Mouse (Mus musculus) frontal cortex, postnatal 25 days (tissue): ENCODE data around the gene Sptan1.
A peak's percentile ranks its signal among the peaks of the same experiment; 100 is the strongest.

Experiments
- DNase-seq, 2 experiments: peaks; one replicate each; pipeline ENCODE4 v3.0.0; 2022; ENCODE audit warnings: low spot score in 2 of 2

Sptan1 gene

DNA sequence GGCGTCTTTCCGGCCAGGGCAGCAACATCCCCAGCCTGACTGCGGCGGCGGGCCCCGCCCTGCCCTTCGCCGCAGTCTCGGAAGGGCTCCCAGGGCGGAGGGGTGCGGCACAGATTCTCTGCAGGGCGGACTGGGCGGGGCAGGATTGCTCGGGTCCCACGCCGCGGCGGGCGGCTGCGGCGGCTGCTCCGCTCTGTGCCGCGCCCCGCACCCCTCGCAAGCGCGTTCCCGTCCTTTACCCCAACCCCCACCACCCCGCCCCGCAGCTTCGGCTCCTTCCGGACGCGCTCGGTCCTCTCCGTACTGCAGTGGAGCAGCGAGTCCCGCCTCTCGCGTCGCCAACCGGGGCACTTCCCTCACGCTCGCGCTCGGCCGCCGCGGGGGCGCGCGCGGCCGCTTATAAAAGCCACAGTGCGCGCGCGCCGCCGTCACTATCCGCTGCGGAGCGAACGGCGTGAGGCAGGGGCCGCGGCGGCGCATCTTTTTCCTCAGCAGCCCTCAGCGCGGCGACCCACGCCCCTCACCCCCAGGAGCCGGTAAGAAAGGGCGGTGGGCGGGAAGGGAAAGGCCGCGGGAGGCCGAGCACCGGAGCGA, at the start of gene Sptan1:
Sptan1 (plus strand) TSS at position 311 of the 594 bp plus-strand sequence.
- peak; percentile 90 to 95 for DNase-seq

- DNase-seq: no peak
Measured at GRCm38 (mm10) chr2:29917621-29918020, 47.7 kb upstream of the Sptan1 start.

GRCm38 (mm10) chr2:29922011-29922410, 43.3 kb upstream of the Sptan1 start:
- DNase-seq: no peak

DNA sequence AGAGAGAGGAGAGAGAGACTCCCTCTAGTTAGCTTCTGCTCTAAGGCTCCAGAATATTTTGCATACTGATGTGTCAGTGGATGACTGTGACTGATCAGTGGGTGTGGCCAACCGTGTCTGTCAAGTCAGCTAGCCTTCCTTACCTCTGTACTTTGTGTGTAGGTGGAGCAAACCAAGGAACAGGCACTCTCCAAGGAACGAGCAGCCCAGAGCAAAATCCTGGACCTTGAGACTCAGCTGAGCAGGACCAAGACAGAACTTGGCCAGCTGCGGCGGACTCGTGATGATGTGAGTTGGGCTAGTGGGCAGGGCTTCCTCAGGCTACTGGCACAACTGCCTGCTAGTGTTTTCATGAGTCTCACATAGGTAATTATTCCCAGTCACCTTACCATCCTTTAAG, 38.8 kb upstream of the Sptan1 start:
- DNase-seq: no peak

DNA sequence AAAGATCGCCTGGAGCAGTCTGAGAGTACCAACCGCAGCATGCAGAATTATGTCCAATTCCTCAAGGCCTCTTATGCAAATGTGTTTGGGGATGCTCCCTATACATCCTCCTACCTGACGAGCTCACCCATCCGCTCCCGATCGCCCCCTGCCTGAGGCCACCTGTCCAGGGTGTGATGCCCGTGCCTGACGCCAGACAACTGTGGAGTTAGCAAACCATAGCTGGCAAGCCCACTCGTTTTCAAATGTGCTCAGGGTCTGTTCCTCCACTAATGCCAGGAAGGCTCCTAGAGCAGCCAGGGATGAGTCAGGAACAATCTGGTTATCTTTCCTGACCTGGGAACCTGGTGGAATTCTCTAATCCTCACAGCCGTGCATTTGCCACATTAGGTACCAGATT, 34.9 kb upstream of the Sptan1 start:
- DNase-seq: no peak

DNA sequence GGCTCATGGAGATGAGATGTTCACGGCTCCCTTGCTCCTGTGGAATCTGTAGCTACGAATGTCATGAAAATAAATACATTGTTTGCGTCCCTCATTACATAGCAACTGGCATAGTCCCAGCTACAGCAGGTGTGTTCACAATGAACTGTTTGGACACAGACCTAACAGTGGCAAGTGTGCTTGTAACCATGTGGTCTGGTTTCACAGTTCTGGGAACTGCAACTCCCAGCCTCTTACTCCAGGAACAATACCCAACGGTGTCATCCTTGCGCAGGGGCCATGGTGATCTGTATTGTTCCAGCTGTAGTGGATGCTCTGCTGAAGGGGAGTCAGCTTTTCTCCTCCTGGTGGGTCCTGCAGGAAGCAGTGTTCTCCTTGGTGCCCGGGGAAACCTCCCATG, 34.2 kb upstream of the Sptan1 start:
- no peak for DNase-seq

DNA sequence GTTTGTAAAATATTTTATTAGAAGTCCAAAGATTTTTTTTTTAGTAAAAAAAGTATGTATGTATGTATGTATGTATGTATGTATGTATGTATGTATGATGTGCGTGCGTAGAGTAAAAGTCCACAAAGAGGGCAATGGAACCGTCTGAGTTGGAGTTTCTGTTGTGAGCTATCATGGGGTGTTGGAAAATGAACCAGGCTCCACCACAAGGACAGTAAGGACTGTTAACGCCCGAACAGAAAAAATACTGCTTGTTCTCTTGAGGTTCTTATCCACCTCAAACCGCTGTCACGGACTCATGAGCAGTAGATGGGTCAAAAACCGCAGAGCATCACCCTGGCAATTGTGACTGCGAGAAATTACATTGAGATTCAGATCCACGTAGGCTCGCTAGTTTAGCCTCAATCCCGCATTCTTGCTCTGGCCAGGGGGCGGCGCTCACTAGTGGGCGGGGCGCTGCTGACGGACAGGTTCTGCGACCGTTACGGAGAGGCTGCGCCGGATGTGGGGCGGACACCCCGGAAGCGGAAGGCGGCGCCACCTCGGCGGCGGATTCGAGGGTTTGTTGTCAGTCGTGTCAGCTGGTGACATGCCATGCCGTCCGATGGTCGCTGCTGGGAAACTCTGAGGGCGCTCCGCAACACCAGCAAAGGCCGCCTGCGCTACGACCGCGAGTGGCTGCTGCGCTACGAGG, 30.3 kb upstream of the Sptan1 start, which contains the start of gene Gle1:
Gle1 (plus strand) TSS at position 521 of the 694 bp plus-strand sequence.
- peak; percentile 90 to 96 for DNase-seq

DNA sequence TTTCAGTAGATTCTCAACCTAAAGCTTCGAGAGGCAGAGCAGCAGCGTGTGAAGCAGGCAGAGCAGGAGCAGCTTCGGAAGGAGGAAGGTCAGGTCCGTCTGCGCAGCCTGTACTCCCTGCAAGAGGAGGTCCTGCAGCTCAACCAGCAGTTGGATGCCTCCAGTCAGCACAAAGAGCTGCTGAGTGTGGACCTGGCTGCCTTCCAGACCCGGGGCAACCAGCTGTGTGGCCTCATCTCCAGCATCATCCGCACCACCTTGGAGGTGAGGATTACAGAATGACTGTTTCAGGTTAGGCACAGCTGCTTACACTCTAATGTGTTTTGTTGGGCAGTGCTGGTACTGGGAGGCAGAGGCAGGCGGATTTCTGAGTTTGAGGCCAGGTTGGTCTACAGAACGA, 25.3 kb upstream of the Sptan1 start:
- DNase-seq: no peak

DNA sequence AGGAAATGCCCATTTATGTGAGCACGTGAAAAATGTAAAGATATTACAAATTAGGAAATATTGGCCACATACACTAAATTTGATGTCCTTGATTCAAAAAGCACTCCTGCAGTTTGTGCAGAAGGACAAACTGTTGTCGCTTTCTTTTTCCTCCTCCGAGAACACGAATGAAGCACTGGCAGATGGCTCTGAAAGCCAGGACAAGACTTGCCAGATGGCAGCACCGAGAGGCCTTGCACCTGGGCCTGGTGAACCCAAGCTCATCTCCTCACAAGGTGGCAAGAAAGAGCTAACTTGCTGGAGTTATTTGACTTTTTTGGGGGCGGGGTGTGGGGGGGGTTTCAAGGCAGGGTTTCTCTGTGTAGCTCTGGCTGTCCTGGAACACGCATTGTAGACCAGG, 24.5 kb upstream of the Sptan1 start:
- no peak for DNase-seq

DNA sequence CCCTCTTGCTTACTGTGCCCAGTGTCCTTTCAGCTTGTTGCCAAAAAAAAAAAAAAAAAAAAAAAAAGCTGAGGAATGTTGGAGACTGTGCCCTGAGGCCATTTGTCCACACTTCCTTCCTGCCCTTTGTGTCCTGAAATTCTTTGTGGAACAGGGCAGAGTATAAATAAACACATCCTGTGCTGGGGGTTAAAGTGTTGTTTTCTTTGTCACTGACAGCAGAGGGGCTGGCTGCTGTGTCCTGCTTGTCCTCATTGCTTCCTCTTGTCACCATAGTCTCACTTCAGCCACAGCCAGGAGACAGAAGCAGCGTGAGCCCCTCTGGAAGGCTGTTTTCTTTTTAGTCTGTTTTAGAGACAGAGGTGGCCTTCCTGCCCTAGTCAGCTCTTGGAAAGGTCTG, 20.6 kb upstream of the Sptan1 start:
- no peak for DNase-seq

GRCm38 (mm10) chr2:29948896-29949295, 16.5 kb upstream of the Sptan1 start:
- no peak for DNase-seq

DNA sequence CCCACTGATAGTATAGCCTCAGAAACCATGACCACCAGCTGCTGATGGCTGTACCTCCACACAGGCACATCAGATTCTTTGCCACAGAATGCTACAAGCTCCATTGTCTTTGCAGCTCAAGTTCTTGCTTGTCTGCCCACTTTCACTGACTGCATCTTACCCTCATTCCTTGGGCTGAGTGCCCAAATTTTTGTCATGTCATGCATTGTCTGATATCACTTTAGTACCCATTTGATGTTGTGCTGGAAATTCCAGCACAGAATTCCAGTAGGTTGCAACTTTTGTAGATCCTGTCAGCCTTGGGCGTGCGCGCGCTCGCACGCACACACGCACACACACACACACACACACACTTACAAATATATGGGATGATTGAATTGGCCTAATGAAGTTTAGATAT, 4.1 kb upstream of the Sptan1 start:
- DNase-seq: no peak

GRCm38 (mm10) chr2:29964354-29965249, 758 bp upstream of the Sptan1 start:
- DNase-seq: no peak

- peak; percentile 32 to 39 for DNase-seq
Measured at GRCm38 (mm10) chr2:29965906-29966305, 546 bp downstream of the Sptan1 start.

DNA sequence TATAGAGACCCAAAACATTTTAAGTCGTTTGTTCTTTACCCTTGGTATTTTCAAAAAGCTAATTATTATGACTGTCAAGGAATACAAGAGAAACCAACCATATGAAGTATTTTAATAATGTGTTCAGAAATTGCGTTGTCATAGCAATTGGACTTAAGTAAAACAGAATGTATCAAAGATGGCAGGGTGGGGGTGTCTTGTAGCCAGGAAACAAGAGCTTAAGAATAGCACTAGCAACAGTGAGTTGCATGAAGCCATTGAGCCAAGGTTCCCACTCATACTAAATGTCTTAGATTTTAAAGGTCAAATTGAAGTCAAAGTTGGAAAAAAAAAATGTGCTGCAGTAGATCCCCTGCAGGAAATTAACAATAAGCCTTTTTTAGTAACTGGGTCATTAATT, 1.5 kb downstream of the Sptan1 start:
- no peak for DNase-seq

- no peak for DNase-seq
Measured at GRCm38 (mm10) chr2:29967768-29968167, 2.4 kb downstream of the Sptan1 start.

- no peak for DNase-seq
Measured at GRCm38 (mm10) chr2:29968638-29969037, 3.3 kb downstream of the Sptan1 start.

DNA sequence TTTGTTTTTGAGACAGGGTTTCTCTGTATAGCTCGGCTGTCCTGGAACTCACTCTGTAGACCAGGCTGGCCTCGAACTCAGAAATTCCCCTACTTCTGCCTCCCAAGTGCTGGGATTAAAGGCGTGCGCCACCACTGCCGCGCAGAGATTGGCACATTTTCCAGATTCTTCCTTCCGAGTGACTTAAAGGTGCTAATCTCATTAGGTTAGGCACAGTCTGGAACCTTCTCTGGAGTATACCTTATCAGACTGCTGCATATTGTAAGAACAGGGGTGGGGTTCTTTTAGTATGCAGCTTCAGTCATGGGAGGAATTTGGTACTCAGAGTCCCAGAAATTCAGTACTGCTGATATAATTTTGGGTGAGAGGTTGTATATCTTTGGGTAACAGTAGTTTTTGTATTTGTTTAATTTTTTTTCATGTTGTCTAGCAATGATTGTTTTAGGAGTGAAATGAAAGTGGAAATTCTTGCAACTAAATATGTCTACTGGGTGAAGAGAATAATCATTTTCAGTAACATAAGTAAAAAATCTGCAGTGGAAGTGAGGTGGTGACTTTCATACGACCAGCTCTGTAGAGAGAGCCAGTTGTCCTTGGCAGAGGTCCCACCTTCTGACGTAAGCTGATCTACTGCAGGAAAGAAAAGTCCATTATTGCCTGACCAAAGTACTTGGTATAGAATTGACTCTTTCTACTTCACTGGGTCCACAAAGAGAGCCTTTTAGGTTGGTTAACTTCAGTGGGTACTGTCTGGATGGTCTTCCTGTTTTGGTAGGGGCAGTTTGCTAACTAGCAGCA, 6.7 kb downstream of the Sptan1 start:
- no peak for DNase-seq

GRCm38 (mm10) chr2:29973525-29973924, 8.2 kb downstream of the Sptan1 start:
- no peak for DNase-seq

DNA sequence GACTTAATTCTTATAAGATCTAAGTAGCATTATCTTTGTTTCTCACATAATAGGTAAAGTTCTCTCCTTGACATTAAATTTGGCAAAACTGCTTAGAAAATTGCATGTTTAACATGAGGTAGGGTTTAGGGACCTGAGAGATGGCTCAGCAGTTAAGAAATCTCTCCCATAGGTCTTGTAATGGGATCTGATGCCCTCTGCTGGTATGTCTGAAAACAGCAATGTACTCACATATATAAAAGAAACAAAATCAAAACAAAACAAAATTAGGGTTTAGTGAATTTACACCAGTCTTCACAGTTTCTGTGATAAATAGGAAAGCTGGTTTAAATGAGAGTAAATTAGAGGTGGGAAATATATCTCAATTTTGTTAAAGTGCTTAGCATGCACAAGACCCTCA, 11.9 kb downstream of the Sptan1 start:
- DNase-seq: no peak

DNA sequence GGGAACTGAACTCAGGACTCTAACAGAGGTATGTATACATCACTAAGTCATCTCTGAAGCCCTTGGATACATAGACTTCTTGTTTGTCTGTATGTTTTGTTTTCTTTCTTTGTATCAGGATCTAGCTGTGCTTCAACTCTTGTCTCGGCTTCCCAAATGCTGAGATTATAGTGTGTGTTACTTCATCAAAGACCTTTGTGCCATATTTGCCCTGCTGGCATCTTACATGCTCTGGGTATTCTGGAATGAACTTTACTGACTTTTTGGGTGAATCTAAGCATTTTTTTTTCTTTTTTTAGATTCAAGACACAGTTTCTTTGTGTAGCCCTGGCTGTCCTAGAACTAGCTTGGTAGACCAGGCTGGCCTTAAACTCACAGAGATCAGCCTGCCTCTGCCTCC, 15.3 kb downstream of the Sptan1 start:
- no peak for DNase-seq

DNA sequence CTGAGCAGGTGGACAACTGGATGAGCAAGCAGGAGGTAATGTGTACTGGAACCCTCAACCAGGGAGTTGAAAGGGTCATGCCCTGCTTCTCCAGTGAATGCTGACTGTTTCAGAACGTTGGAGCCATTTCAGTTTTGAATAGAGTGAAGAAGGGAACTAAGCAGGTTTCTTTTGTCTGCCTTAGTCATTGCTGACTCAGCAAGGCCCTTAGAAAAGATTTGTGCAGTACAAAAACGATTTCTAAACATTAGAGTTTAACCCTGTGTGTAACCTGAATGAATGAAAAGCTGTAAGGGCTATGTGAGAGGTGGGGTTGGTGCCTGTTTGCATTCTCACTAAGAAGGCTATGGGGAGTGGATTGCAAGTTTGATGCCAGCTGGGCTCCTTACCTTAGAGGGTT, 26.6 kb downstream of the Sptan1 start:
- no peak for DNase-seq
